Mouse (Mus musculus) colon, adult 2 months (tissue): ENCODE measurements around the gene Mki67. TPM values are rescaled to one million over a fixed set of nuclear protein-coding genes. Genes with fewer than 3 reads are reported as not detected.

Source experiments
- polyA plus RNA-seq: library from polyadenylated mRNA; depleted of rRNA; stranded (reverse); fragments of >200 nt; gene quantifications from 2 replicates; pipeline ENCODE4 v1.2.3, GENCODE M21; 2012; rRNA removed

Mki67 gene
- polyA plus RNA-seq: 2.1 and 3.5 TPM in 2 replicates

GRCm38 (mm10) chr7:135715642-135716444 is at the start of gene Mki67:
Gene Mki67 (minus strand): TSS chr7:135716361.

Other genes starting within 250 kb of the Mki67 start
- gene Clrn3, start 187.7 kb downstream of the Mki67 start, polyA plus RNA-seq: 18.6 and 23.4 TPM in 2 replicates
- 5.1 TPM in 2 replicates for gene Ptpre, start 178.9 kb downstream of the Mki67 start, polyA plus RNA-seq